Mouse (Mus musculus) megakaryocyte, embryonic 14.5 days (primary cell): Measurements from ENCODE around the gene Aff4.

Experiments used
- FLI1 ChIP-seq: IDR thresholded peaks from 2 replicates; pipeline ENCODE4 v1.6.1; 2012; ENCODE audit warnings: low read length, inconsistent platforms, mixed read lengths
- GATA1 ChIP-seq: IDR thresholded peaks from 3 replicates; pipeline ENCODE4 v1.6.1; 2012; ENCODE audit warnings: mixed read lengths, low read length, inconsistent platforms, borderline replicate concordance

DNA sequence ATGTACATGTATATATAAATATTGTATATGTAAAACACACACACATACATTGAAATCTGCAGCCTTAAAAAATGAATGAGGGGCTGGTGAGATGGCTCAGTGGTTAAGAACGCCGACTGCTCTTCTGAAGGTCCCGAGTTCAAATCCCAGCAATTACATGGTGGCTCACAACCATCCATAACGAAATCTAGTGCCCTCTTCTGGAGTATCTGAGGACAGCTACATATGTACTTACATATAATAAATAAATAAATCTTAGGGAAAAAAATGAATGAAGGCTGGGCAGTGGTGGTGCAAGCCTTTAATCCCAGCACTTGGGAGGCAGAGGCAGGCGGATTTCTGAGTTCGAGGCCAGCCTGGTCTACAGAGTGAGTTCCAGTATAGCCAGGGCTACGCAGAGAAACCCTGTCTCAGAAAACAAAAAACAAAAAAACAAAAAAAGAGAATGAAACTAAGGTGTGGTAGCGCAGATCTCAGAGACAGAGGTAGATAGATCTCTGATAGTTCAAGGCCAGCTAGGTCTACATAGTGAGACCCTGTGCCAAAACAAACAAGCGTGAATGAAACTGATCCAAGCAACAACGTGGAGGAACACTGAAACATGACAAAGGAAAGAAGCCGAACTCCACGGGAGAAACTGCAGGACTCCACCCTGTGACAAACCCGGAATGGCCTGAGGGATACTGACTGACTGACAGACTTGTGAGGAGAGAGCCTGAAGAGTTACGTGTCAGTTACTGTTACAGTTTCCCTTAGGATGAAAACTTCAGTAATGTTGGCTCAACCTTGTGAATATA, 46.4 kb upstream of the Aff4 start:
- TF ChIP-seq GATA1 (no peak), FLI1 (no peak)
